Mouse (Mus musculus) kidney, adult 2 months (tissue): ENCODE data around the gene Gm20489. TPM values are rescaled to one million over a fixed set of nuclear protein-coding genes. Genes with fewer than 3 reads are reported as not detected.

Experiments
- DNase-seq: peaks from one replicate; pipeline ENCODE4 v3.0.0; 2021
- H3K27ac ChIP-seq: fragments of 200-500 bp; 2 replicates; pipeline ENCODE4 v1.5.1; 2012; ENCODE audit warnings: low read depth, low read length, control low read depth, inconsistent platforms; ENCODE audit not compliant: insufficient read depth
- H3K27me3 ChIP-seq: fragments of 200-500 bp; replicated peaks from 2 replicates; pipeline ENCODE4 v1.6.1; 2012; ENCODE audit warnings: mild to moderate bottlenecking, moderate library complexity, low read length, inconsistent platforms; ENCODE audit not compliant: control insufficient read depth, insufficient read depth
- H3K36me3 ChIP-seq: fragments of 200-500 bp; 2 replicates; pipeline ENCODE4 v1.6.1; 2012; ENCODE audit warnings: mild to moderate bottlenecking, moderate library complexity, low read length, inconsistent platforms; ENCODE audit not compliant: control insufficient read depth, insufficient read depth
- H3K4me1 ChIP-seq: fragments of 200-500 bp; 2 replicates; pipeline ENCODE4 v1.6.1; 2011; ENCODE audit warnings: low read length; ENCODE audit not compliant: control insufficient read depth, insufficient read depth
- H3K4me3 ChIP-seq: fragments of 200-500 bp; 2 replicates; pipeline ENCODE4 v1.5.1; 2011; ENCODE audit warnings: mild to moderate bottlenecking, low read depth, low read length, control low read depth; ENCODE audit not compliant: insufficient read depth
- CTCF ChIP-seq: fragments of 200-500 bp; conservative IDR thresholded peaks from 2 replicates; pipeline ENCODE4 v1.5.1; 2011; ENCODE audit warnings: low read depth, mild to moderate bottlenecking, control low read depth, low read length, moderate library complexity, mixed read lengths; ENCODE audit not compliant: insufficient read depth, insufficient read length
- POLR2A ChIP-seq: fragments of 200-500 bp; IDR thresholded peaks from one replicate; pipeline ENCODE4 v1.6.1; 2011; ENCODE audit warnings: low read depth, low read length, control low read depth
- WGBS: fragments of 180-500 bp; shearing (Covaris S2); methylation state at CpG from one replicate; pipeline ENCODE4 v1.1.7; 2018; 5-methylcytosine and 5-hydroxymethylcytosine counted together
- polyA plus RNA-seq: library from polyadenylated mRNA; depleted of rRNA; stranded (reverse); fragments of >200 nt; gene quantifications from 2 replicates; pipeline ENCODE4 v1.2.3, GENCODE M21; 2012; rRNA removed

The Gm20489 gene
- polyA plus RNA-seq, 1 experiment: not detected

- WGBS: 12% methylated on average over 7 of the region's 7 CpGs
- no peak for DNase-seq
- no peaks in the 10 kb centered on the region for H3K27me3 ChIP-seq
- H3K36me3 ChIP-seq: no peaks in the 10 kb centered on the region
- TF ChIP-seq POLR2A (no peak), CTCF (no peak)
- H3K4me1 ChIP-seq: no peaks in the 10 kb centered on the region
- peak overlapping the region; percentile 45 for H3K4me3 ChIP-seq
- no peak overlapping the region for H3K27ac ChIP-seq
Observed at GRCm38 (mm10) chrX:101222796-101223162, 46.0 kb downstream of the Gm20489 start.

GRCm38 (mm10) chrX:101221834-101222795 lies 46.7 kb downstream of the Gm20489 start, which contains the start of gene Snx12:
TSS of gene Snx12 (minus strand) at chrX:101222563.
- under 1% methylated on average over 55 of the region's 55 CpGs for WGBS
- H3K27me3 ChIP-seq: no peaks in the 10 kb centered on the region
- peak within 1 kb of the TSS; percentile 67 for H3K27ac ChIP-seq

More at GRCm38 (mm10) chrX:101221834-101222795, 46.7 kb downstream of the Gm20489 start, which contains the start of gene Snx12:
- DNase-seq: peak; percentile 94
- Histone ChIP-seq H3K36me3 (no peaks in the 10 kb centered on the region), H3K4me3 (peak within 1 kb of the TSS; percentile 88), H3K4me1 (no peaks in the 10 kb centered on the region)
- TF ChIP-seq POLR2A: peak; percentile 2
- no peak for TF ChIP-seq CTCF

Other genes with a start within 250 kb of the Gm20489 start
- not detected in 2 replicates for gene Tex11, start 209.4 kb downstream of the Gm20489 start, polyA plus RNA-seq
- 0.91 and 1.0 TPM in 2 replicates for gene Slc7a3, start 183.0 kb downstream of the Gm20489 start, polyA plus RNA-seq
- gene Snx12, start 46.5 kb downstream of the Gm20489 start, polyA plus RNA-seq: 22.5 and 30.3 TPM in 2 replicates
- 37.1 and 42.2 TPM in 2 replicates for gene Foxo4, start 14.5 kb downstream of the Gm20489 start, polyA plus RNA-seq
- gene Gm614, start 5.0 kb downstream of the Gm20489 start, polyA plus RNA-seq: not detected in 2 replicates
- gene Il2rg, start 768 bp downstream of the Gm20489 start, polyA plus RNA-seq: 7.2 and 21.4 TPM in 2 replicates
- gene Med12, start 5.0 kb upstream of the Gm20489 start, polyA plus RNA-seq: 77.2 and 82.6 TPM in 2 replicates
- 0.18 and 0.31 TPM in 2 replicates for gene Nlgn3, start 30.1 kb upstream of the Gm20489 start, polyA plus RNA-seq
- 122 and 132 TPM in 2 replicates for gene Gjb1, start 107.4 kb upstream of the Gm20489 start, polyA plus RNA-seq
- 22.0 and 23.3 TPM in 2 replicates for gene Zmym3, start 151.8 kb upstream of the Gm20489 start, polyA plus RNA-seq
- 70.6 and 90.6 TPM in 2 replicates for gene Nono, start 160.3 kb upstream of the Gm20489 start, polyA plus RNA-seq
- 0.07 and 2.9 TPM in 2 replicates for gene Itgb1bp2, start 180.1 kb upstream of the Gm20489 start, polyA plus RNA-seq